Mouse (Mus musculus): Measurements from ENCODE around the gene Pcsk7.

Pcsk7 gene

GRCm38 (mm10) chr9:45938952-45939637 lies 32.8 kb downstream of the Pcsk7 start:
- no peak for DNase-seq (ENCODE audit: low read depth)

GRCm38 (mm10) chr9:45939794-45940193 lies 33.5 kb downstream of the Pcsk7 start:
- no peak for DNase-seq (ENCODE audit: low read depth)

DNA sequence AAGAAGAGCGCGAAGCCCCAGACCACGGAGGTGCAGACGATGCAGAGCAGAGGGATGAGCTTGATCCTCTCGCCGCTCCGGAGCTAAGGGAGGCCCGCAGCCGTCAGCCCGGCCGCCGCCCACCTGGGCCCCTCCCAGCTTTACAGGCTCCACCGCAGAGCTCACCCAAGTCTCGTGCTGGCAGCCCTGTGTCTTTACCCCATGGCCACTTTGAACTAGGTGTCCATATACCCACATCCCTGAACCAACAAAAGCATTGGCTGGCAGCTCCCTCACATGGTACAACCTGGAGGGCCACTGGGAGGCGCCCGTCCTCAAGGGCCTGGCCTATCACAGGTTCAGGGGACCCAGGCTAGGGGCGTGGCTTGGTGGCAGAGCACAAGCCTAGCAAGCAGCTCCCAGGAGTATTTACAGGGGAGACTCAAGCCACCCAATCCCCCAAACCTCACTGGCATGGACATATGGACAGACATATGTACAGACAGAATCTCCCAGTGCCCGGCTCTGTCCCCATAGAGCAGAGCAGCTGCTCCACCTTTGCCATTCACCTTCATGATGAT lies 35.1 kb downstream of the Pcsk7 start:
- DNase-seq (ENCODE audit: low read depth): no peak

- DNase-seq (ENCODE audit: low read depth): no peak
Measured at GRCm38 (mm10) chr9:45942464-45942863, 36.2 kb downstream of the Pcsk7 start.

GRCm38 (mm10) chr9:45942916-45943315 lies 36.6 kb downstream of the Pcsk7 start:
- DNase-seq (ENCODE audit: low read depth): no peak

GRCm38 (mm10) chr9:45943628-45944505 lies 37.6 kb downstream of the Pcsk7 start:
- no peak for DNase-seq (ENCODE audit: low read depth)

DNA sequence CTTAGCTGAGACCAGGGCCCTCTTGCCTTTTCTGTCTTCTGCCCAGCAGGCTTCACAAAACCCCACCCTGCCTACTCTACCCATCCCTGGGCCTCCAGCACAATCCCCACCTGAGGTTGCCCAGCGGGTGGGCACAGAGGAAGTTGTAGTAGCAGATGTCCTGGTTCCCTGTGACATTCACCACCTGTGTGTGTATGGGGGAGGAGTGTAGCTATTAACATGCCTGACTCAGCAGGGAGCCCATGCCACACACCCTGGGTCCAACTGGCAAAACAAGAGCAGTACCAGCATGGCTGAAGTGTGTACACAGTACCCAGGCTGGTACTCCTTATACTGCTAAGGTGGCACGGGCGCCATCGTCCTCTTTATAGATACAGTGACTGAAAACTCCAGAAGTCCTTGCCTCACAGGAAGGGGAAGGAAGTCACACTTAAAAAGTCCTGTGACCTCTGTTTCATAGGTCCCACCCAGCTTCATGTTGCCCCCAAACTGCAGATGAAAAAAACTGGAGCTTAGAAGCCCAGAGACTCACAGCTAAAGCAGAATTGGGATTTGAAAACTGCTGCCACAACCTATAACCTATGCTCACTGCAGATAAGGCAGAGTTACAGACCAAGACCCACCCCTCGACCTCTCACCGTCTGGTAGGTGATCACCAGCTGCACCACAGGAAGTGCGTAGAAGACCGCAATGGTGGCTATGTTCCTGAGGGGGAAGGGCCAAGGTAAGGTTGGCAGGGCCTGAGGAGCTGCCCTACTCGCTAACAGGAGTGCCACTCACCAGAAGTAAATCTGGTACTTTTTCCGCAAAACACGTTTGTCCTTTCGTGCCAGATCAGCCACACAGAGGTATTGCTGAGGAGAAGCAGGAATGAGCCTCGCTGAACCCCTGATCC lies 38.5 kb downstream of the Pcsk7 start:
- peak; percentile 93 for DNase-seq (ENCODE audit: low read depth)

- DNase-seq (ENCODE audit: low read depth): peak; percentile 66
Measured at GRCm38 (mm10) chr9:45945721-45946120, 39.4 kb downstream of the Pcsk7 start.

- DNase-seq (ENCODE audit: low read depth): peak; percentile 60
Measured at GRCm38 (mm10) chr9:45946182-45946871, 40.0 kb downstream of the Pcsk7 start.

DNA sequence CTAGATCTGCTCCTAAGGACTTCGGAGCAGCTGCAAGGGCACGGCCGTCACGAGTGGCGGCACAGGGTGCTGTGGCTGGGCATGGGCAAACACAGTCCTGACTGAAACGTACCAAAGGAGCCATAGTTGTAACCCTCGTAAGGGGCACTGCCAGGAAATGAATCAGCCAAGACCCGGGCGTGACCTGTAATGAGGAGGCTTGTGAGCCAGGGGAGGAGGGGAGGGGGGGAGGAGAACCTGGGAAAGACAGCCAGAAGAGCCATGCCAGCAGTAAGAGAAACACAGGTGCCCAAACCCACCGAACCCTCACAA lies 40.5 kb downstream of the Pcsk7 start:
- DNase-seq (ENCODE audit: low read depth): no peak

DNA sequence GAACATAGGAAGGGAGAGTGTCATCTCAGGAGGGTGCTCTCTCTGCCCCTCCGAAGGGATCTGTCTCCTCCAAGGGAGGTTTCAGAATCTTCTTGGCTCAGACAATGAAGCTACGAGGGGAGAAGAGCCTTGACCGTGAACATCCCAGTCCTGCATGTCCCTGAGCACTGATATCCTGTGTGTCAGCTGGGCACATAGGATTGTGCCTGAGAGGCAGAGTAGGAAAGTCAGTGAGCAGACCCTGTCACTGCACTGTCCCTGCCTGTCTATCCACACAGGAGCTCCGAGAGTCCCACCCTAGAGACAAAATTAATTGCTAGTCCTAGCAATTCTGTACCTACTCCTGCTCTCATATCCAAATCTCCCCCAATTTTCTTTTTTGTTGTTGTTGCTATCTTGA lies 45.8 kb downstream of the Pcsk7 start:
- DNase-seq (ENCODE audit: low read depth): no peak

DNA sequence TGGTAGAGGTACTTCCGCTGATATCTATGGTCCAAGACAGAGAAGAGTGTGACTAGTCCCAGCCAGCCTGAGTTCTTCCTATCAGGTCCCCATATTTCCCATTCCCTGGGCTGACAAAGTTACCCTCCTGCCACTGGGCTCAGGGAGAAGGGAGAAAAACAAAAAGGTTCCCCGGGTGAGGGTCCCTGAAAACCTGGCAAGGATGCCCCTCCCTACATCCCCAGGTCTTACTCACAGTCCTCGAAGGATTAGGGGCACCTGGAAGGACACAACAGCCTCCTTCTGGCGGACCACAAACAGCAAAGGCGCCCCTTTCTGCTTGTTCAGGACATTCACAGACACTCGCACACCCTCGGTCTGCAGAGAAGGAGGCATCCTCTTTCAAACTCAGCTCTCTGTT lies 46.6 kb downstream of the Pcsk7 start:
- no peak for DNase-seq (ENCODE audit: low read depth)

GRCm38 (mm10) chr9:45953511-45954293 lies 47.4 kb downstream of the Pcsk7 start:
- no peak for DNase-seq (ENCODE audit: low read depth)

GRCm38 (mm10) chr9:45954294-45955106 lies 48.2 kb downstream of the Pcsk7 start:
- DNase-seq (ENCODE audit: low read depth): peak; percentile 77

GRCm38 (mm10) chr9:45955107-45955963 lies 49.0 kb downstream of the Pcsk7 start, which contains the start of gene Sidt2:
Gene Sidt2 (minus strand): TSS chr9:45955258.
- peak; percentile 93 for DNase-seq (ENCODE audit: low read depth)

- no peak for DNase-seq (ENCODE audit: low read depth)
Measured at GRCm38 (mm10) chr9:45958023-45958670, 51.9 kb downstream of the Pcsk7 start.

GRCm38 (mm10) chr9:45958851-45959250 lies 52.6 kb downstream of the Pcsk7 start:
- no peak for DNase-seq (ENCODE audit: low read depth)

GRCm38 (mm10) chr9:45959661-45960060 lies 53.4 kb downstream of the Pcsk7 start:
- no peak for DNase-seq (ENCODE audit: low read depth)
